Mouse (Mus musculus) central nervous system, embryonic 11.5 days (tissue): ENCODE measurements around the gene Ube2m. TPM values are rescaled to one million over a fixed set of nuclear protein-coding genes. Genes with fewer than 3 reads are reported as not detected.

Source experiments
- polyA plus RNA-seq: library from polyadenylated mRNA; depleted of rRNA; stranded (reverse); fragments of >200 nt; gene quantifications from 2 replicates; pipeline ENCODE4 v1.2.3, GENCODE M21; 2012; rRNA removed

Ube2m gene
- 152 and 259 TPM in 2 replicates for polyA plus RNA-seq

DNA sequence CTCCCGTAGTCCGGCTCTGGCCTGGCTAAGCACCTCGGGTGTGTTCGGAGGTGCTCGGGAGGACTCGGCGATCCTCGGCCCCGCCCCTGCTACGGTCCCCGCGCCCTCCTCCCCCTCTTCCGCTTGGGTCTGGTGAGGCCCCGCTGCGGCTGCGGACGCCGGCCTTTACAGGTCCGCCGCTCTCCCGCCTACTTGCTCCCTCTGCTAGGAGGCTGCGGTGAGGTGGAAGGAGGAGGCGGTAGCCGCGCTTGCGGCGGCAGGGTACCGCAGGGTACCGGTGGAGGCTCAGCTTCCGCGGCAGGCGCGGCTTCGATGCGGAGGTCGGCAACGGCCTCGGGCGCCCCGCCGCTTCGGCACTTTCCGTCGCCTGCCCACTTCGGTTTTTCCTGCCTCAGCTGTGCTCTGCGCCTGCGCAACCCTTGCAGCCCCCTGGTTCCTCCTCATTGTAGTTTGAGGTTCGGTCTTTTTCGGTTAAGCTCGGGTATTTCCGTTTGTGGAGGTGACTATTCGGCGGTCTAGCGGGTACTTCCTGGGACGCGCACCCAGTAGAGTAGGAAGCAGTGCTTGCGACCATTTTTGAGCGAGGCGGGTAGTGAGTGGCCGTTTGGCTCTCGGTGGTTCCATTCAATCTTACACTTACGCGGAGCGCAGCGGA lies at the start of gene Ube2m:
Gene Ube2m (minus strand): TSS at position 375 of the 655 bp plus-strand sequence.

GRCm38 (mm10) chr7:13054287-13055010 lies 16.4 kb upstream of the Ube2m start, which contains the start of gene Mzf1:
TSS of gene Mzf1 (minus strand) at chr7:13054764.

DNA sequence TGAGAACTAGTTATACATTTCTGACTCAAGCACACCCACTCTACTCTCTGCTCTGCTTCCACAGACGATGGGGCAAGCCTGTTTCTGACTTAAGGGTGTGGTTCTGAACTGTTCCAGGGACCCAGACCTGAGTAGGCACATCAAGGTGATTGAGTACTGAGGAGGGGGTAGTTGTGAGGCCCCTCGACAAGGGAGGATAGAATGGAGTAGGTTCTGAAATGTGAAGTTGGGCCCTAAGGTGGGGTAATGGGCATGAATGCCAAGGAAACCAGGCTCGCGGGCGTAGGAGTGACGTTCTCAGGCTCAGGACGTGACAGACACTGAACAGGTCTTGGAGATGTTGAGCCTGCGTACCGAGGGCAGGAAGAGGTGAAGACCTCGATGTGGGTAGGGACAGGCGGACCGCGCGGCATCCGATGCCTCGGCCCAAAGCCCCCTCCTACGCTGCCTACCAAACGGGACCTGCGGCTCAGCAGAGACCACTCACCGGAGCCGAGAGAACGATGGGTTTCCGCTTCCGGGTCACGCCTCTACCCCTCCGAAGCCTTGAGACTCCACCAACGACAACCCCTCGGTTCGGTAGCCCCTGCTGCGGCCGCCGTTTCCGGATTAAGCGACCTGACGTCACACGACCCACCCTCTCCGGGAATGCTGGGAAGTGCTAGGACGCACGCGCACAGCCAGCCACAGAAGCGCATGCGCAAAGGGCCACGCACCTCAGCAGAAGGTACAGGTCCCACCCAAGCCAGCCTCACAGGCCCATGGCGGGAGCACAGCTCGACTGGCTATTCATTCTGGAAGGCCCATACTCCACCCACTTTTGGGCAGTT lies 3.7 kb downstream of the Ube2m start, which contains the start of gene Chmp2a:
Gene Chmp2a (minus strand): TSS at position 660 of the 830 bp plus-strand sequence.

DNA sequence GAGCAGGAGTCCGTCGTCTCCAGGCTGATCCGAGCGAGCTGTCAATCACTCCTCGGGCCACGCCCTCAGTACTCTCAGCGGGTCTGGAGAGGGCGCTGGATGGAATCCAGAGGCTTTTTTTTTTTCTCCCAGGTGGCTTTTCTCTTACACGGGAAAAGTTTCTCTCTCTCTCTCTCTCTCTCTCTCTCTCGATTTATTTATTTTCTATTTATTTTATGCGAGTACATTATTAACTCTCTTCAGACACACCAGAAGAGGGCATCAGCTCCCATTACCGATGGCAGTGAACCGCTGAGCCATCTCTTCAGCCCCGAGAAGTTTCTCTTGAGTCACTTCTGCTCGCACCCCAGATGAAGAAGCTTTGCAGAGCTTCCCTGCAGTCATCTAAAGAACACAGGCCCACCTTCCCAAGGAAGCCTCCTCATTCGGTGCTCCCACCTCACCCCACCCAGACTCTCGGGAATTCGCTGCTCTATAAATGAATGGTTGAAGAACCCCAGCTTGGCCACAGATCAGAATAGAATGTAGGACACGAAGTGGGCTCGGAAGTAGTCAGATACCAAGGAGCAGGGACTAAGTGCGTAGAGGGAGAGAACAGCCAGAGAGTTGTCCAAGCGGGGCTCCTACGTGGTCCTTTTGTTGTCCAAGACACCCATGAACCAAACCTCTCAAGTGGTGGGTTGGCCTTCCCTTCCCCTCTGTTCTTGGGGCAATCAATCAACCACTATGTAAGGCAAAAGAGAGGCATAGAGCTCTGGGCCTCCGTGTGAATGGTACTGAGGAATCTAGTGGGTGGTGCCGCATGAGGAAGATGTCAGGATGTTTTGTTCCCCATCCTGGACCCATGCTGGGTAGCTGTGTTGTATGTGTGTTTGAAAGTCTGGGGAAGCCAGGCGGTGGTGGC lies 27.8 kb downstream of the Ube2m start, which contains the start of gene Zbtb45:
Gene Zbtb45 (minus strand): TSS at position 30 of the 904 bp plus-strand sequence.

DNA sequence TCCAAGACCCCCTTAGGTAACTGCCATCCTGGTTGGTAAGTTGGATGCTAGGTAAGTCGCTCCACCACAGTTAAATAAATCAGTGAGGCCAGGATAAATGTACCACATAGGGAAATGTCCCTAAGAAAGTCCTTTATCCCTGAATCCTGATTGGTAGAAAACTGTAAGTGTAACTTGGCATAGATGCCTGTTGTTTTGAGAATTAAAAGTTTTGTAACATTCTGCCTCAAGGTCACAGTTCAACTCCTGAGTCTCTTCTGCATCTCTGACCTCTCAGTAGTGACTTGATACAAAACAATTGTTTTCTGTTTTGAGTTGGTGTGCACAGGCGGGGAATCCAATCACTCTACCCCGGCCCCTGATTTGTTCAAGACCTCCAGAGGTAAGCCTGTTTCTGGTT lies 39.2 kb downstream of the Ube2m start, which contains the start of gene Trim28:
Gene Trim28 (plus strand): TSS at position 264 of the 400 bp plus-strand sequence.

DNA sequence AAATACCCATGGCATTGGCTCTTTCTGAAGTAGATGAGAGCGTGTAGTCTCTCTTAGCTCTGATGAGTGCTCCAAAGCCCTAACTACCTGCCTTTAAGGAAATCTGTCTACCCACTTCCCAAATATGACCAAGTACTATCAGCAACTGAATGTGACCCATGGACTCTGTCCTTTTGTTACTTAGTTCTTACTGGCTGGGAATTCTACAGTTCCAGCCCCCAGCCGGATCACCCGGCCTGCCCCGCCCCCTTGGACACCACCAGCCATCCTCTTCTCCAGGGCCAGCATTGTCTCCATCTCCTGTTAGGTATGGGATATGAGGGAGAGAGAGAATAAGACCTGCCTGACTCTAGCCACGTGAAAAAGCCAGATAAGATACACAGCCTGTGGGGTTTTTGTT lies 40.0 kb downstream of the Ube2m start, which contains the start of gene Slc27a5:
Gene Slc27a5 (minus strand): TSS at position 140 of the 400 bp plus-strand sequence.

Other genes with a start within 250 kb of the Ube2m start
- gene Zscan18, start 234.6 kb downstream of the Ube2m start, polyA plus RNA-seq = 12.9 and 14.8 TPM in 2 replicates
- 22.0 and 24.9 TPM in 2 replicates for gene Zfp329, start 219.4 kb downstream of the Ube2m start, polyA plus RNA-seq
- 12.5 and 13.9 TPM in 2 replicates for gene Zfp110, start 203.5 kb downstream of the Ube2m start, polyA plus RNA-seq
- 4.3 and 6.6 TPM in 2 replicates for gene Zfp128, start 157.1 kb downstream of the Ube2m start, polyA plus RNA-seq
- 9.0 and 15.9 TPM in 2 replicates for gene Zscan22, start 140.5 kb downstream of the Ube2m start, polyA plus RNA-seq
- 1,933 and 2,968 TPM in 2 replicates for gene Rps5, start 116.0 kb downstream of the Ube2m start, polyA plus RNA-seq
- gene Rnf225, start 110.9 kb downstream of the Ube2m start, polyA plus RNA-seq = 2.1 and 2.5 TPM in 2 replicates
- 7.0 and 8.2 TPM in 2 replicates for gene Zfp324, start 72.4 kb downstream of the Ube2m start, polyA plus RNA-seq
- 11.3 and 12.6 TPM in 2 replicates for gene Zfp446, start 60.4 kb downstream of the Ube2m start, polyA plus RNA-seq
- 0.17 and 0.23 TPM in 2 replicates for gene Slc27a5, start 40.1 kb downstream of the Ube2m start, polyA plus RNA-seq
- 677 and 777 TPM in 2 replicates for gene Trim28, start 39.2 kb downstream of the Ube2m start, polyA plus RNA-seq
- gene Zbtb45, start 28.2 kb downstream of the Ube2m start, polyA plus RNA-seq = 25.8 and 30.1 TPM in 2 replicates
- gene Chmp2a, start 3.5 kb downstream of the Ube2m start, polyA plus RNA-seq = 137 and 237 TPM in 2 replicates
- 4.1 and 5.6 TPM in 2 replicates for gene Mzf1, start 16.5 kb upstream of the Ube2m start, polyA plus RNA-seq
- not detected in 2 replicates for gene Vmn1r85, start 56.9 kb upstream of the Ube2m start, polyA plus RNA-seq
- gene Vmn1r86, start 81.6 kb upstream of the Ube2m start, polyA plus RNA-seq = not detected in 2 replicates
- gene Vmn1r87, start 101.9 kb upstream of the Ube2m start, polyA plus RNA-seq = not detected in 2 replicates
- gene Vmn1r88, start 121.3 kb upstream of the Ube2m start, polyA plus RNA-seq = 0.01 TPM in 1 of 2 replicates, not detected in the other
- gene Vmn1r89, start 174.7 kb upstream of the Ube2m start, polyA plus RNA-seq = not detected in 2 replicates
- gene Lig1, start 239.0 kb upstream of the Ube2m start, polyA plus RNA-seq = 92.0 and 163 TPM in 2 replicates
- gene Zswim9, start 240.4 kb upstream of the Ube2m start, polyA plus RNA-seq = 12.4 and 14.4 TPM in 2 replicates